Mouse (Mus musculus): ENCODE data around the gene Gm9573.

- TF ChIP-seq CTCF (IDR thresholded peaks at IDR 0.05; ENCODE audit: control insufficient read depth, insufficient read depth, insufficient read length), result no peak
- no peak for TF ChIP-seq USF1 (IDR thresholded peaks at IDR 0.05; ENCODE audit: low read depth)
- TF ChIP-seq MAX (IDR thresholded peaks at IDR 0.05), result no peak
- no peak for TF ChIP-seq CEBPB (IDR thresholded peaks at IDR 0.05; ENCODE audit: low read depth)
- TF ChIP-seq MYOG (IDR thresholded peaks at IDR 0.05; ENCODE audit: control insufficient read depth, extremely low read depth, insufficient read length), result no peak
Measured at GRCm38 (mm10) chr17:35635202-35635601, 8.8 kb upstream of the Gm9573 start.
